Mouse (Mus musculus) megakaryocyte, embryonic 14.5 days (primary cell): Measurements from ENCODE around the gene Pik3ap1.

Experiments used
- FLI1 ChIP-seq: IDR thresholded peaks from 2 replicates; pipeline ENCODE4 v1.6.1; 2012; ENCODE audit warnings: low read length, inconsistent platforms, mixed read lengths
- GATA1 ChIP-seq: IDR thresholded peaks from 3 replicates; pipeline ENCODE4 v1.6.1; 2012; ENCODE audit warnings: mixed read lengths, low read length, inconsistent platforms, borderline replicate concordance

DNA sequence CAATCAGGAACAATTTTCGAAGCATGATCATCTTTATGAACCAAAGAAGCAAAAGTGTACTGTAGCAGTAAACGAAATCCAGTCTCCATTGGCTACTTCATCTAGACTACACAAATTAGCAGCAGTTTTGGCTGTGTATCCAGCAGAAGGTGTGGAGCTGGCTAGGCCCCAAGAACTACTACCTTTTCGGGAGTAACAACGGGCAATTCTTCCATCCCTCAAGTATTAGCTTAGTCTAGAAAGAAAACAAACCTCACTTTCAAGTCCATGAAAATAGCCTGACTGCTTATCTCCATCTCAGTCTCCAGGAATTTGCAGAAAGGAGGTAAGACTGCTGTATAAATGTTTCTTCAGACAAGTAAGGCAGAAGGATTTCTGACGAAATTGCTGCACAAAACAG, 130.3 kb downstream of the Pik3ap1 start:
- TF ChIP-seq FLI1 (no peak), GATA1 (no peak)
